Mouse (Mus musculus) heart, adult 11 months (tissue): ENCODE results near the gene Haspin.

Experiments used
- DNase-seq: peaks from one replicate; pipeline ENCODE4 v3.0.0; 2022

Gene Haspin

GRCm38 (mm10) chr11:73137591-73138501 is at the start of gene Haspin:
Gene Haspin, minus strand, starts transcription at chr11:73138294.
- peak; percentile 98 for DNase-seq

- DNase-seq: no peak
Observed at GRCm38 (mm10) chr11:73187231-73187630, 49.1 kb upstream of the Haspin start.

GRCm38 (mm10) chr11:73185872-73186615 is 48.0 kb upstream of the Haspin start:
- no peak for DNase-seq

GRCm38 (mm10) chr11:73177895-73178294 is 39.8 kb upstream of the Haspin start:
- DNase-seq: peak; percentile 95

- DNase-seq: peak; percentile 99
Observed at GRCm38 (mm10) chr11:73177509-73177875, 39.4 kb upstream of the Haspin start.

- DNase-seq: peak; percentile 100
Observed at GRCm38 (mm10) chr11:73176608-73177508, 38.8 kb upstream of the Haspin start, which contains the start of the genes Emc6 and Tax1bp3. Gene Emc6, minus strand, starts transcription at chr11:73177037. Gene Tax1bp3, plus strand, starts transcription at chr11:73177083.

GRCm38 (mm10) chr11:73176186-73176585 is 38.1 kb upstream of the Haspin start:
- DNase-seq: no peak

GRCm38 (mm10) chr11:73175612-73176011 is 37.5 kb upstream of the Haspin start:
- no peak for DNase-seq

- peak; percentile 98 for DNase-seq
Observed at GRCm38 (mm10) chr11:73172186-73172585, 34.1 kb upstream of the Haspin start.

GRCm38 (mm10) chr11:73169231-73169630 is 31.1 kb upstream of the Haspin start:
- no peak for DNase-seq

GRCm38 (mm10) chr11:73168576-73168975 is 30.5 kb upstream of the Haspin start:
- DNase-seq: no peak

- DNase-seq: no peak
Observed at GRCm38 (mm10) chr11:73168071-73168470, 30.0 kb upstream of the Haspin start.

- DNase-seq: no peak
Observed at GRCm38 (mm10) chr11:73162284-73162683, 24.2 kb upstream of the Haspin start.

- DNase-seq: no peak
Observed at GRCm38 (mm10) chr11:73161616-73162015, 23.5 kb upstream of the Haspin start.

- peak; percentile 98 for DNase-seq
Observed at GRCm38 (mm10) chr11:73160811-73161200, 22.7 kb upstream of the Haspin start.

GRCm38 (mm10) chr11:73159957-73160810 is 22.1 kb upstream of the Haspin start, which contains the start of gene P2rx5:
Gene P2rx5, plus strand, starts transcription at chr11:73160421.
- no peak for DNase-seq

GRCm38 (mm10) chr11:73155071-73155470 is 17.0 kb upstream of the Haspin start:
- no peak for DNase-seq

GRCm38 (mm10) chr11:73148209-73148608 is 10.1 kb upstream of the Haspin start:
- peak; percentile 71 for DNase-seq

GRCm38 (mm10) chr11:73146975-73147365 is 8.9 kb upstream of the Haspin start:
- peak; percentile 52 for DNase-seq

- DNase-seq: peak; percentile 81
Observed at GRCm38 (mm10) chr11:73146026-73146974, 8.2 kb upstream of the Haspin start.
